Mouse (Mus musculus) kidney, postnatal 0 days (tissue): ENCODE results near the gene Ahcy. TPM values are rescaled to one million over a fixed set of nuclear protein-coding genes. Genes with fewer than 3 reads are reported as not detected.
"Not testable (repeated sequence)": the region's sequence is repeated elsewhere in the genome, so short reads cannot be mapped to it uniquely, and the experiment has no call there.

ENCODE experiments used
- ATAC-seq: fragments of 200-750 bp; cut with Nextera tagmentation; replicated peaks from 2 replicates; pipeline ENCODE4 v1.8.0; 2017; ENCODE audit warnings: low read depth, moderate number of reproducible peaks, moderate TSS enrichment, moderate library complexity; ENCODE audit not compliant: low FRiP score
- DNase-seq: peaks from one replicate; pipeline ENCODE4 v3.0.0-alpha.2; 2016; ENCODE audit warnings: low spot score
- H3K27ac ChIP-seq: fragments of 300-500 bp; sonication (generic); 2 replicates; pipeline ENCODE4 v1.5.1; 2014; ENCODE audit warnings: mild to moderate bottlenecking
- H3K27me3 ChIP-seq: fragments of 300-500 bp; sonication (generic); 2 replicates; pipeline ENCODE4 v1.6.1; 2014; ENCODE audit warnings: low read length, mixed read lengths; ENCODE audit not compliant: insufficient read depth
- H3K36me3 ChIP-seq: fragments of 300-500 bp; sonication (generic); 2 replicates; pipeline ENCODE4 v1.6.1; 2014; ENCODE audit warnings: low read length, mixed read lengths; ENCODE audit not compliant: insufficient read depth
- H3K4me1 ChIP-seq: fragments of 300-500 bp; sonication (generic); replicated peaks from 2 replicates; pipeline ENCODE4 v1.6.1; 2014; ENCODE audit warnings: antibody characterized with exemption, low read length, mixed read lengths; ENCODE audit not compliant: insufficient read depth
- H3K4me2 ChIP-seq: fragments of 300-500 bp; sonication (generic); 2 replicates; pipeline ENCODE4 v1.6.1; 2014; ENCODE audit warnings: mild to moderate bottlenecking, low read length, moderate library complexity, mixed read lengths
- H3K4me3 ChIP-seq: fragments of 300-500 bp; sonication (generic); replicated peaks from 2 replicates; pipeline ENCODE4 v1.5.1; 2014; ENCODE audit warnings: low read depth, low read length
- H3K9ac ChIP-seq: fragments of 300-500 bp; sonication (generic); 2 replicates; pipeline ENCODE4 v1.6.1; 2014; ENCODE audit warnings: low read depth, low read length
- H3K9me3 ChIP-seq: fragments of 300-500 bp; sonication (generic); replicated peaks from 2 replicates; pipeline ENCODE4 v1.6.1; 2016; ENCODE audit warnings: low read length, inconsistent platforms, mixed read lengths
- CTCF ChIP-seq: IDR thresholded peaks from 2 replicates; pipeline ENCODE4 v1.5.1; 2016; ENCODE audit warnings: antibody characterized with exemption, low read depth, mild to moderate bottlenecking, moderate library complexity
- WGBS: fragments of 180-500 bp; shearing (Covaris S2); extraction: QIAGEN DNeasy Blood & Tissue Kit; methylation state at CpG from one replicate; pipeline ENCODE4 v1.1.7; 2014; 5-methylcytosine and 5-hydroxymethylcytosine counted together
- polyA plus RNA-seq: library from polyadenylated mRNA; unstranded; fragments of >200 nt; fragmentation: Nextera tagmentation; extraction: Ambion mirVana; gene quantifications from 2 replicates; pipeline ENCODE4 v1.2.1, GENCODE M21; 2015

Ahcy gene
- polyA plus RNA-seq, 1 experiment from 2014 or later, result 47.2 TPM

GRCm38 (mm10) chr2:155039956-155040355 is 34.3 kb downstream of the Ahcy start:
- ATAC-seq (no peak), DNase-seq (no peak)
- Histone ChIP-seq H3K4me1 (no peaks in the 10 kb centered on the region; the same call in 1 of the 2 replicates), H3K27ac (no peak overlapping the region), H3K36me3 (no peaks in the 10 kb centered on the region), H3K9me3 (no peaks in the 10 kb centered on the region), H3K4me2 (no peak overlapping the region), H3K4me3 (no peak overlapping the region), H3K9ac (no peak overlapping the region), H3K27me3 (no peaks in the 10 kb centered on the region)
- WGBS, result 63% methylated on average over 4 of the region's 4 CpGs
- TF ChIP-seq CTCF, result no peak

GRCm38 (mm10) chr2:155032938-155033710 is 41.2 kb downstream of the Ahcy start:
- WGBS, result 32% methylated on average over 19 of the region's 19 CpGs
- Histone ChIP-seq H3K9ac (no peak overlapping the region), H3K4me2 (no peak overlapping the region; the same call in 1 of the 2 replicates), H3K36me3 (no peaks in the 10 kb centered on the region), H3K9me3 (no peaks in the 10 kb centered on the region), H3K27me3 (no peaks in the 10 kb centered on the region), H3K27ac (no peak overlapping the region), H3K4me3 (no peak overlapping the region), H3K4me1 (no peaks in the 10 kb centered on the region; the same call in 1 of the 2 replicates)
- TF ChIP-seq CTCF, result no peak
- DNase-seq (no peak), ATAC-seq (no peak)

- 53% methylated on average over 7 of the region's 7 CpGs for WGBS
- no peaks in the 10 kb centered on the region for H3K36me3 ChIP-seq
- no peak overlapping the region for H3K27ac ChIP-seq
- DNase-seq (no peak), ATAC-seq (no peak)
- H3K27me3 ChIP-seq, result no peaks in the 10 kb centered on the region
- H3K9ac ChIP-seq, result no peak overlapping the region
- H3K9me3 ChIP-seq, result no peaks in the 10 kb centered on the region
- H3K4me1 ChIP-seq, result no peaks in the 10 kb centered on the region
- no peak overlapping the region for H3K4me2 ChIP-seq
- no peak overlapping the region for H3K4me3 ChIP-seq
- no peak for TF ChIP-seq CTCF
Observed at GRCm38 (mm10) chr2:155030831-155031230, 43.5 kb downstream of the Ahcy start.

- H3K27me3 ChIP-seq, H3K9ac ChIP-seq, H3K4me1 ChIP-seq, H3K27ac ChIP-seq, H3K36me3 ChIP-seq, DNase-seq, ATAC-seq, H3K9me3 ChIP-seq, H3K4me2 ChIP-seq, H3K4me3 ChIP-seq: not testable (repeated sequence)
- WGBS, result 45% methylated on average over 20 of the region's 20 CpGs
Observed at GRCm38 (mm10) chr2:155020247-155020826, 54.0 kb downstream of the Ahcy start.

- Histone ChIP-seq H3K4me1 (no peaks in the 10 kb centered on the region), H3K27me3 (no peaks in the 10 kb centered on the region), H3K27ac (peak overlapping the region; percentile 79), H3K9me3 (no peaks in the 10 kb centered on the region), H3K9ac (peak overlapping the region; percentile 55), H3K4me3 (peak overlapping the region; percentile 47), H3K4me2 (peak overlapping the region; percentile 79), H3K36me3 (no peaks in the 10 kb centered on the region)
- under 1% methylated on average over 22 of the region's 22 CpGs for WGBS
- peak; percentile 87 for TF ChIP-seq CTCF
- peak; percentile 97 for DNase-seq
- ATAC-seq, result peak; percentile 57; the same call in 1 of the 2 replicates
Observed at GRCm38 (mm10) chr2:155019673-155020072, 54.6 kb downstream of the Ahcy start.

GRCm38 (mm10) chr2:155018762-155019641 is 55.3 kb downstream of the Ahcy start:
- Histone ChIP-seq H3K9ac (peak overlapping the region; percentile 55), H3K9me3 (no peaks in the 10 kb centered on the region), H3K27ac (peak overlapping the region; percentile 79), H3K36me3 (no peaks in the 10 kb centered on the region), H3K4me1 (no peaks in the 10 kb centered on the region), H3K4me2 (peak overlapping the region; percentile 79), H3K4me3 (peak overlapping the region; percentile 47), H3K27me3 (no peaks in the 10 kb centered on the region)
- ATAC-seq (peak; percentile 82), DNase-seq (peak; percentile 94)
- TF ChIP-seq CTCF, result no peak
- under 1% methylated on average over 38 of the region's 38 CpGs for WGBS

- not testable (repeated sequence) for H3K27me3 ChIP-seq, H3K4me1 ChIP-seq, H3K36me3 ChIP-seq, ATAC-seq, H3K9me3 ChIP-seq
- peak; percentile 19 for DNase-seq
- Histone ChIP-seq H3K4me3 (peak within 1 kb of the TSS; percentile 47), H3K4me2 (peak within 1 kb of the TSS; percentile 79), H3K27ac (peak within 1 kb of the TSS; percentile 79), H3K9ac (peak within 1 kb of the TSS; percentile 55)
- 1% methylated on average over 24 of the region's 26 CpGs for WGBS
Observed at GRCm38 (mm10) chr2:155018251-155018755, 56.0 kb downstream of the Ahcy start, which contains the start of gene Gm14226. Gene Gm14226 (plus strand): TSS chr2:155018266.

- not testable (repeated sequence) for H3K36me3 ChIP-seq, H3K4me2 ChIP-seq, H3K9me3 ChIP-seq, H3K27me3 ChIP-seq, H3K4me1 ChIP-seq, H3K9ac ChIP-seq, DNase-seq, H3K4me3 ChIP-seq, ATAC-seq, H3K27ac ChIP-seq
- 23% methylated on average over 7 of the region's 9 CpGs for WGBS
Observed at GRCm38 (mm10) chr2:155016751-155017150, 57.5 kb downstream of the Ahcy start.
